Mouse (Mus musculus) MEL-GATA-1-ER (cell line): ENCODE results near the gene Timm10.
A peak's percentile ranks its signal among the peaks of the same experiment; 100 is the strongest.
"Not testable (repeated sequence)": the region's sequence is repeated elsewhere in the genome, so short reads cannot be mapped to it uniquely, and the experiment has no call there.

Experiments used
- DNase-seq: peaks from one replicate; pipeline ENCODE4 v3.0.0-alpha.2; 2012; ENCODE audit warnings: low read depth; ENCODE audit errors: extremely low read depth

The Timm10 gene

GRCm38 (mm10) chr2:84826488-84827282, at the start of gene Timm10:
Timm10 (plus strand) TSS chr2:84826997.
- peak; percentile 92 for DNase-seq

GRCm38 (mm10) chr2:84777706-84778105, 49.1 kb upstream of the Timm10 start:
- no peak for DNase-seq

GRCm38 (mm10) chr2:84779210-84779609, 47.6 kb upstream of the Timm10 start:
- no peak for DNase-seq

DNA sequence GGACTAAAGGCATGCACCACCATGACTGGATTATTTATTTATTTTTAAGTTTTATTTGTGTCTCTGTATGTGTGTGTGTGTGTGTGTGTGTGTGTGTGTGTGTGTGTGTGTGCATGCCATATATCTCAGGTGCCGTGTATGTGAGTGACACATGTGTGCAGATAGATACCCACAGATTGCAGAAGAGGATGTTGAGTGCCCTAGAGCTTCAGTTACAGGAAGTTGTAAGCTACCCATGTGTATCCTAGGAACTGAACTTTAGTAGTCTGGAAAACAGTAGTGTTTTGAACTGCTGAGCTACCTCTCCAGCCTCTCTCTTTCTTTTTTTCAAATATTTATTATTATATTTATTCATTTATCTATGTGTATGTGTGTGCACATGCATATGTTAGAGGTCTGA, 43.5 kb upstream of the Timm10 start:
- DNase-seq, result no peak

DNA sequence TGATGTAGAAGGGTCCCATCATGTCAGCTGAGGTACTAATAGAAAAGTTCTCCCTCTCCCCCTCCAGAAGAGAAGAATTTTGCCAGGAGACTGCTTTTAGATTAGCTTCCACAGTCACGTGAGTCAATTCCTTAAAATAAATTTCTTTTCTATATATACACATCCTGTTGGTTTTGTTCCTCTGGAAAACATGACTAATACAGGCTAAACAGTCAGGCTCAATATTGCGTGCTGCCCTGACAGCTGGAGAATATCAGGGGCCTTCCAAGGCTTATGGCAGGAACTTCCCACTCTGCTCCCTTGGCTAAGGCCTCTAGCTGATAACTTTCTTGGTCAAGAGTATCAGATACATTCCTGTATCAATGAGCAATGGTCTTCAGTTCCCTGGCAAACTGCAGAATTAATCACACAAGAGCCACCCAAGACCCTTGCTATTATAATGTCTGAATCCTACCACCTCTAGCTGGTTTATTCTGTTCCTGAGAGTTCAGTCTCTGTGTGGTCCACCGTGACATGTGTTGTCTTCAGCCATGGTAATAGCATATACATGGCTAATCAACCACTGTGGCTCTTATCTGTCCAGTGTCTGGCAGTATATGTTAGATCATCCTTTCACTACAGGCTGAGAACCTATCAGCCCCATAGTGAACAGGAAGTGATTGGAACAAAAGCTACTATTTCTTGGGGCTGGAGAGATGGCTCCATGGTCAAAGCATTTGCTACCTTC, 42.8 kb upstream of the Timm10 start:
- DNase-seq, result no peak

- no peak for DNase-seq
Observed at GRCm38 (mm10) chr2:84788316-84788715, 38.5 kb upstream of the Timm10 start.

DNA sequence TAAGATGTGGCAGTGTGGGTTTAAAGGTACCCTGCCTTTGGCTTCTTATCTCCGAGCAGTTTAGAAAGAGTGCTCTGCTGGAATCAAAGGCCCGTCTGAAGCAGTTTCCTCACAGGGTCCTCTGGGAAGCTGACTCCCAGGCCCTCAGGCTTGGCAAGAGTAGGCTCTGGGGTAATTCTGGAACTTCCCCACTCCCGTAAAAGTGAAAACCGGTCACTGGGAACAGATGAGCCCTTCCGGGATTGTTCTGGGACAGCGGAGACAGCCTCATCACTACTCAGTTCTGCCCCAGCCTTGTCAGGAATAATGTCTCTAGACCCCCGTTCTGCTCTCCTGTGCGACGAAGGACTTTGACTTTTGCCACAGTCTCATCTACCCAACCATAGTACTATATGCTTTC, 36.4 kb upstream of the Timm10 start:
- DNase-seq, result no peak

DNA sequence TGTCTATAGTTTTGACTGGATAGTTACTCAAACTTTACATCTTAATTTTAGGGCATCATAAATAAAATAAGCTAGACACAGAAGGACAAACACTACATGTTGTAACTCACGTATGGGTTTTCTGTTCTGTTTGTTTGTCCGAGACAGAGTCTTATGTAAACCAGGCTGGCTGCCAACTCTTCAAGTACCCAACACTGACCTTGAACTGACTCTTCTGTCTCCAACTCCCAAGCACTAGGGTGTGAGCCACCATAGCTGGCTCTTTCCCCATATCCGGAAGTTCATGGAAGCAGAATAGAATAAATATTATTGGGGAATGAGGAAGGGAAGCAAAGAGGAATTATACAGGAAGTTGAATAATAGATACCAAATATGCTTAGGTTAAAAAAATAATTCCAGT, 34.3 kb upstream of the Timm10 start:
- DNase-seq, result no peak

DNA sequence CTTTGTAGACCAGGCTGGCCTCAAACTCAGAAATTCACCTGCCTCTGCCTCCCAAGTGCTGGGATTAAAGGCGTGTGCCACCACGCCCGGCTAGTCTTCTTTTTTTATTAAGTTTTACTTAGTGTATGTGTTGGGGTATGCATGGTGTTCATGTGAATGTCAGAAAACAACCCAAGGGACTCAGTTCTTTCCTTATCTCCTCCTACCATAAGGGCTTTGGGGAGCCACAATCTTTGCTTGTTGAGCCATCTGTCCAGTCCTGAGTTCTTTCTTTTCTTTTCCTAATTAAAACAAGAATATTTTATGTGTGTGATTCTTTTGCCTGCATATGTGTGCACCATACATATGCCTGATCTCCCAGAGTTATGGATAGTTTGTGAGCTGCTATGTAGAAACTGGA, 33.6 kb upstream of the Timm10 start:
- peak; percentile 49 for DNase-seq

DNA sequence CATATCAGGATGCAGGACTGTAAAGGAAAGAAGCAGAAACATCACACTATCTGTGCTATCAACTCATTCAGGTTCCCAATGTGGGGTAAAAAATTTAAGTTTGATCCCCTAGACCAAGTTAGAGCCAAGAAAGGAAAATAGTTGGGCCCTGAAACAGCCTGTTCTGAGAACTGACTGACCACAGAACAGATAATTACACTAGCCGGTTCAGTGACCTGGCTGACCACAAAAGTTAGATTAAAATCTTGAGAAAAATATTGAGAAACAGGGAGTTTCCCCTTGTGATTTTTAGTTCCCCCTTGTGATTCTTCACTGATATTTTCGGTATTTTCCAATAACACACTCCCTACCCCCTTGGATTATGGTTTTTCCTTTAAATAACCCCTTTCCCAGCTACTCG, 32.9 kb upstream of the Timm10 start:
- DNase-seq, result no peak

DNA sequence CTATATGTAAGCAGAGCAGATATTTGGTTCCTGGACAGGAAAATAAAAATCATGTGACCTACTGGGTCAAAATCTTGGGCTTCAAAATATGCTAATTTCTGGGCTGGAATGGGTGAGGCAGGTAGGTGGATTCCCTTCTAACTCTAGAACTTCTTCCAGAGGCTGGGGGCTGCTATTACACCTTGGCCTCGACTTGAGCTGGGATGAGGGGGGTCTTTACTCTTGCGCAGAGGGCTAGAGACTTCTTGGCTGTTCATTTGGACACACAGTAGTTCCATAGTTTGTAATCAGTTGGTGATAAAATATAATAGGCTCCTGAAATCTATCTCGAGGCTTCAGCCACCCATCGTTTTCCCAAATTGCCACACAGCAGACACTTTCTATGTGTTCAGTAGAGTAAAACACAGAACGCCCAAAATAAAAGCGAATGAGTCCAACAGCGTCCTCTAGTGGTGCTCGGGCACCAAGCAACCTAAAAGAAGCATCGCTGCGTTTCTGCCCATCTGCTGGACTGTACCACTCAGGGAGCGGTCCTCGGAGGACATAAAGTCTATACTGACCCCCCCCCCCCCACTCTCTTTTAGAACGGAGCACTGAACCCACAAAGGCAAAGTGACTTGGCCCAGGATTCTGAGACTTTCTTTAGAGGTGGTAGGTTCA, 28.8 kb upstream of the Timm10 start:
- DNase-seq, result peak; percentile 82

DNA sequence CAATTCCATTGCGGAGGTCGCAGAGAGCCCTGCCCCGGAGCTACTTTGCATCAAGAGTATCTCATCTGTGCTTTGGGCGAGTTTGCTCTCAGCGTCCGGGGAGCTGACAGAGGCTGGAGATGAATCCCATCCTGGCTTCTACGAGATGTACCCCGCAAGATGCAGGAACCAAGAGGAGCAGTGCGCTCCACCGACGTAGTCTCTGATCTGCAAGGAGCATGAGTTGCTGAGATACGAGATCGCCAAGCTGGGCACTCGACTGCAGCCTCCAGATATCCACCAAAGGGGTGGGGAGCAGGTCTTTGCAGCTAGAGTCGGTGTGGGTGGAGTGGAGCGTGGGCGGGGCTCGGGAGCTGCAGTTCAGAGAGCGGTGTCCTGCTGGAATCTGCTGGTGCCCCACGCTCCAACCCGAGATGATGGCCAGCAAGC, 28.3 kb upstream of the Timm10 start, which contains the start of gene Ube2l6:
Ube2l6 (plus strand) TSS at position 336 of the 429 bp plus-strand sequence.
- DNase-seq, result peak; percentile 79

DNA sequence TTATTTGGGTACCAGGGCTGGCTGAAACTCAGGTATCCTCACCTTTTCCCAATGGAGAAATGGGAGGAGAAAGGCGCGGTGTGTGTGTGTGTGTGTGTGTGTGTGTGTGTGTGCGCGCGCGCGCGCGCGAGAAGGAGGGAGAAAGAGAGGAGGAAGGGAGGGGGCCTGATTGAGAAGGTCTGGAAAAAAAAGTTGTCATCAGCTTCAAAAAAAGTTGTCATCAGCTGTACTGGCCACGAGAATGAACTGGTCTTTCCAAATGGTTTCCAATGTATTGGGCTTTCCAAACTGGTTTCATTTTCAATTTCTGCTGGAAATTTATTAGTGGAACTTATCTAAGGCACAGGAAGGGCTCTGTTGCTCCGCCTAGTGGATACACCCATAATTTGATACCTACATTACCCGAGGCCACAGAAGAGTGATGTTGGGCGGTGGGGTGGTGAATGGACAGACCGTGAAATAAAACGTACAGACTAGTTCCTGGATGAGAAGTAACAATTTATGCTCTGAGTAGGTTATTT, 27.7 kb upstream of the Timm10 start:
- DNase-seq, result peak; percentile 79

DNA sequence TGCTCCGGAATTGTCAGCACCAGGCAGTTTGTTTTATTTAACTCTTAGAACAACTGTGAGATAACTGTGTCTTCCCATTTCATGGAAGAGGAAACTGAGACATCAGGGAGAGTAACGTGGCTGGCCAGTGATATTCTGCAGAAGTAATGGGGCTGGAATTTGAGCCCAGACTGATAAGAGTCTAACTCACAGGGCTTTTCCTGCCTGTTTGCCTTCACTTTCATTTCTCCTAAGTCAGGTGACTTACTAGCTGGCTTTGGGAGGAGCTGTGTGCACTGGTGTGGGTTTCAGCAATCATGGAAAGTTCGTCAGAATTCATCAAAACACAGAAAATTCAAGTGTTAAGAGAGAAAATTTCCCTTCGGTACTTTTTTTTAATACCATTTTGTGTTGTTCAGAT, 26.5 kb upstream of the Timm10 start:
- no peak for DNase-seq

DNA sequence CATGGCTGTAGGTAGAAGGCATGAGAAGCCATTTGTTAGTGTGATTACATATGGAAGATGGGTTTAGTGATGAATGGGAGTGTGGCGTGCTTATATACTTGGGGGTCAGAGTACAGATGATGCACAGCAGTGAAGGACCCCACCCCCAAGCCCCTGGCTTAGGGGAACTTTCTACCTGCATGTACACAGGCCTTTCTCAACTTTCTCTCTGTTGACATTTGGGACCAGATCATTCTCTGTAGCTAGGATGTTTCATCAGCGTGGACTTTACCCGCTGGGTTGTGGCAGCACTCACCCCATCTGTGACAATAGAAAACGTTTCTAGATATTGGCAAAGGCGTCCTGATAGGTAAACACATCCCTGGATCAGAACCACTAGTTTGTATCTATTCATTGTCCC, 25.6 kb upstream of the Timm10 start:
- DNase-seq, result not testable (repeated sequence)

DNA sequence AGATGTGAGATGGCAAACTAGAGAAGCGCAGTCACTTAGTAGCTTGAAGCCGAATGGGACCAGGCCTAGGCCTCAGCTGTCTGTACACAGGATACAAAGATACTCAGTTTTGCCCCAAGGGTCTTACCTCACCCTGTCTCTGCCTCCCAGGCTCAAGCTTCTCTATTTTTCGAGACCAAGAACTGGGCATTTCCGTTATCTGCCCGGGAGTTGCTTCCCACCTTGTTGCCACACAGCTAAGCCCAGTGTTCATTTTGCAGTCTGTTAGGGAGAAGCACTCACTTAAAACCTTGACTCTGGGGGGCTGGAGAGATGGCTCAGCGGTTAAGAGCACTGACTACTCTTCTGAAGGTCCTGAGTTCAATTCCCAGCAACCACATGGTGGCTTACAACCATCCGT, 22.8 kb upstream of the Timm10 start:
- no peak for DNase-seq

DNA sequence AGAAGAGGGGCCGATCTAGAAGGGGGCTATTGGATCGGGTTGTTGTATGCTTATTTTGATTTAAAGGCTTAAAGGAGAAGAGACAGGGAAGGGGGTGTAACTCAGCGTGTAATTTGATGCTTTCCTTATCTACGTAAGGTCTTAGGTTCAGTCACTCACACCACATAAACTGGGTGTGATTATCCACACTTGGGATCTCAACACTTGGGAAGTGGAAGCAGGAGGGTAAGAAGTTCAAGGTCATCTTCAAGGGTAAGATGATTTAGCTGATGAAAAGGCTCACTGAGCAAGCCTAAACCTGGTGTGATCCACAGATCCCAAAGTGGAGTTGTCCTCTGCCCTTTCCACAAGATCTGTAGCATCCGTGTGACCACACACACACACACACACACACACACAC, 20.3 kb upstream of the Timm10 start:
- no peak for DNase-seq

GRCm38 (mm10) chr2:84809330-84809729, 17.5 kb upstream of the Timm10 start:
- no peak for DNase-seq

- DNase-seq, result no peak
Observed at GRCm38 (mm10) chr2:84810526-84810885, 16.3 kb upstream of the Timm10 start.

DNA sequence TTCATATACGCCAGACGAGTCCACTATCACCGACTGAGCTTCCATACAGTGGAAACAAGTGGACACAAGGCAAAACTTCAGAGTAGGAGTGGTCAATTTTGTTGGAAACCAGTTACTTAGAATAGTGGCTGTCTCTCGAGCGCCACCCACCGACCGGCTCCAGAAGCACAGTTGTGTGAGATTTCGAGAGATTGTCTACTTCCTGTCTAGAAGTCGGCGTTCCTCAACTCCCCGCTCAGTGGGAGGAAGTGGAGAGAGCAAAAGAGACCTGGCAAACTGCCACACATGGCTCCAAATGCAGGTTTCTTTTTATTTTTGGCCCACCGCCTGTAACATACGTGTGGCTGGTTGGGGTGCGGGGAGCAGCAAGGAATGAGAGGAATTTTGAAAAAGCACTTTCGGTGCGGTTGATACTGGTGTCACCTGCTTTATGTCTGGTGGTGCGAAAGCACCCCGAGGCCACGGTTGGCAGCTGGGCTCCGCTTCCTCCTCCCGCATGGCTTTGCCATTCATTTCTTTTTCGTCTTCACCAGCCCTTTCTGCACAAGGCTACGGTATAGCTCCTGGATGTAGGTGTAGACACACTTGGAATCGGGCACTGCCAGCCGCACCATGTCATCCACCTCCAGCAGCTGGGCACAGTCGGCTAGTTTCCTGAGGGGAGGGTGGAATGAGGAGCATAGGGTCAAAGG, 15.8 kb upstream of the Timm10 start:
- DNase-seq, result peak; percentile 92

GRCm38 (mm10) chr2:84811880-84812279, 14.9 kb upstream of the Timm10 start:
- DNase-seq, result peak; percentile 97
